Mouse (Mus musculus): ENCODE data around the gene Ift80. TPM values are rescaled to one million over a fixed set of nuclear protein-coding genes. Genes with fewer than 3 reads are reported as not detected.

The Ift80 gene
- polyA plus RNA-seq, 1 experiment from 2014 or later = 8.0 TPM

GRCm38 (mm10) chr3:68975533-68976490, 28.6 kb downstream of the Ift80 start:
- no peak overlapping the region for H3K27ac ChIP-seq (ENCODE audit: low read depth, low read length)
- no peak overlapping the region for H3K4me3 ChIP-seq (ENCODE audit: low read depth, low read length)
- no peak overlapping the region for H3K4me2 ChIP-seq (ENCODE audit: low read depth, low read length)
- no peaks in the 10 kb centered on the region for H3K9me3 ChIP-seq (ENCODE audit: control insufficient read depth, low read length)
- H3K4me1 ChIP-seq (ENCODE audit: control insufficient read depth, insufficient read depth, low read length) = no peaks in the 10 kb centered on the region
- 64% methylated on average over 9 of the region's 9 CpGs for WGBS
- H3K27me3 ChIP-seq (ENCODE audit: control insufficient read depth, insufficient read depth, low read length) = no peaks in the 10 kb centered on the region
- no peaks in the 10 kb centered on the region for H3K36me3 ChIP-seq (ENCODE audit: control insufficient read depth, insufficient read depth, low read length)
- ATAC-seq (ENCODE audit: low read depth) = no peak
- no peak overlapping the region for H3K9ac ChIP-seq (replicated peaks; ENCODE audit: low read depth, low read length)

DNA sequence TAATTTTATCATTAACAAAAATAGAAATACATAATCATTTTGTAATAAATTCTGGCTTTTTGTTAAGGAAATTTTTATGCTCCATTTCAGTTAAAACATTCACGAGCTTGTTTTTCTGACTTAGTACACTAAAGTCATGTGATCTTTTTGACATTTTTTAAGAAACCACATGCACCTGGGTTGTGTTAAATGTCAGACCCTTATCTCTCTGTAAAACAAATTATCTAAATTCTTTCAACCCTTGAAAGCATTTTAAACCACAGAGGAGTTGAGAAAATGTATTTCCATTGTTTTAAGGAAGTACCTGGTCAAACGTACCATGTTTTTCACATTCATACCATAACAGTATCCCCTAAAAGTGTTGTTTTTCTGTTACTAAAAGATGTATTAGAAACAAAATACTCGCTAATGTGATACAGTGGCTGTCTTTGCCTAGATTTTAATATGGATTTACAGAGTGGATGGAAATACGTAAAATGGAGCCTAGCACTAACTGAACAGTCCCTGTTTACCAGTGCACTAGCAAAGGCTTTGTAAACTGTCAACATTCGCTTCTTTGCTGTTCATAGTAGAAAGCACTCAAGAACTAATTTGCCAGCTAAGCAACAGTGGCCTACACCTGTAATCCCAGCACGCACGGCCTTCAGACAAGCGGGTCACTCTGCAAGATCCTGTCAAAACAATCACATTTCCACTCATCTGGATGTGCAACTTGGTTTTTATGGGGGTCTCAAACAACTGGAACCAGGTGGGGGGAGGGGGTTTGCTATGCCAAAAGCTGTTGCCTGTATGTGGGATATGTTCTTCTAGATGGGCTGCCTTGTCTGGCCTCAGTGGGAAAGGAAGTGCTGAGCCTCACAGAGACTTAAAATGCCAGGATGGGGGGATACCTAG, 29.5 kb downstream of the Ift80 start:
- Histone ChIP-seq H3K27ac (ENCODE audit: low read depth, low read length) (no peak overlapping the region), H3K36me3 (ENCODE audit: control insufficient read depth, insufficient read depth, low read length) (no peaks in the 10 kb centered on the region), H3K9me3 (ENCODE audit: control insufficient read depth, low read length) (no peaks in the 10 kb centered on the region), H3K9ac (replicated peaks; ENCODE audit: low read depth, low read length) (no peak overlapping the region), H3K4me2 (ENCODE audit: low read depth, low read length) (no peak overlapping the region), H3K4me1 (ENCODE audit: control insufficient read depth, insufficient read depth, low read length) (no peaks in the 10 kb centered on the region), H3K27me3 (ENCODE audit: control insufficient read depth, insufficient read depth, low read length) (no peaks in the 10 kb centered on the region), H3K4me3 (ENCODE audit: low read depth, low read length) (no peak overlapping the region)
- 95% methylated on average over 8 of the region's 8 CpGs for WGBS
- no peak for ATAC-seq (ENCODE audit: low read depth)

DNA sequence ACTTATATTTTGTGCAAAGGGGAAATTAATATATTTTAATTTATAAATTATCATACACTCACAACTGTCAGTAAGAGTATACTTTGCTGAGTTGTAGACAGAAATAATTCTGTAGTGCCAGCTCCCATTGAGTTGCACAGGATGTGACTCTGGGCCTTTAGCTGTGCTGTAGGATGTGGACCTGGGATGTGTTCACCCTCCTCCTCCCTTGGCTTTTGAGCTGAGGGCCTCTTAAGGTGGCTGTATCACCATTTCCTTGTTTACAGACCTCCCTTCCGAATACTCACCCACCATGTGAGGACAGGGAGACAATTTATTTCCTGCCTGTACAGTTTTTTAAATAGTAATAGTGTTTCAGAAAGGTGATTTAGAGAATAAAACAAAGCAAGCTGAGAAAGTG, 30.8 kb downstream of the Ift80 start:
- H3K36me3 ChIP-seq (ENCODE audit: control insufficient read depth, insufficient read depth, low read length) = no peaks in the 10 kb centered on the region
- no peak overlapping the region for H3K9ac ChIP-seq (replicated peaks; ENCODE audit: low read depth, low read length)
- no peak overlapping the region for H3K27ac ChIP-seq (ENCODE audit: low read depth, low read length)
- WGBS = 77% methylated on average over 1 of the region's 1 CpGs
- H3K27me3 ChIP-seq (ENCODE audit: control insufficient read depth, insufficient read depth, low read length) = no peaks in the 10 kb centered on the region
- no peaks in the 10 kb centered on the region for H3K9me3 ChIP-seq (ENCODE audit: control insufficient read depth, low read length)
- no peaks in the 10 kb centered on the region for H3K4me1 ChIP-seq (ENCODE audit: control insufficient read depth, insufficient read depth, low read length)
- ATAC-seq (ENCODE audit: low read depth) = no peak
- H3K4me3 ChIP-seq (ENCODE audit: low read depth, low read length) = no peak overlapping the region
- H3K4me2 ChIP-seq (ENCODE audit: low read depth, low read length) = no peak overlapping the region

- no peaks in the 10 kb centered on the region for H3K27me3 ChIP-seq (ENCODE audit: control insufficient read depth, insufficient read depth, low read length)
- H3K4me2 ChIP-seq (ENCODE audit: low read depth, low read length) = no peak overlapping the region
- 93% methylated on average over 3 of the region's 3 CpGs for WGBS
- H3K36me3 ChIP-seq (ENCODE audit: control insufficient read depth, insufficient read depth, low read length) = peaks cover 19% of the 10 kb centered on the region; the same call in 1 of the 2 replicates
- ATAC-seq (ENCODE audit: low read depth) = no peak
- H3K27ac ChIP-seq (ENCODE audit: low read depth, low read length) = no peak overlapping the region
- H3K9me3 ChIP-seq (ENCODE audit: control insufficient read depth, low read length) = no peaks in the 10 kb centered on the region
- no peak overlapping the region for H3K9ac ChIP-seq (replicated peaks; ENCODE audit: low read depth, low read length)
- H3K4me1 ChIP-seq (ENCODE audit: control insufficient read depth, insufficient read depth, low read length) = no peaks in the 10 kb centered on the region
- no peak overlapping the region for H3K4me3 ChIP-seq (ENCODE audit: low read depth, low read length)
Observed at GRCm38 (mm10) chr3:68969091-68969590, 35.2 kb downstream of the Ift80 start.

- H3K9me3 ChIP-seq (ENCODE audit: control insufficient read depth, low read length) = no peaks in the 10 kb centered on the region
- H3K27ac ChIP-seq (ENCODE audit: low read depth, low read length) = no peak overlapping the region
- H3K4me3 ChIP-seq (ENCODE audit: low read depth, low read length) = no peak overlapping the region
- no peak overlapping the region for H3K9ac ChIP-seq (replicated peaks; ENCODE audit: low read depth, low read length)
- H3K4me2 ChIP-seq (ENCODE audit: low read depth, low read length) = no peak overlapping the region
- H3K27me3 ChIP-seq (ENCODE audit: control insufficient read depth, insufficient read depth, low read length) = no peaks in the 10 kb centered on the region
- ATAC-seq (ENCODE audit: low read depth) = no peak
- WGBS = 95% methylated on average over 6 of the region's 6 CpGs
- no peaks in the 10 kb centered on the region for H3K4me1 ChIP-seq (ENCODE audit: control insufficient read depth, insufficient read depth, low read length)
- peaks cover 19% of the 10 kb centered on the region; the same call in 1 of the 2 replicates for H3K36me3 ChIP-seq (ENCODE audit: control insufficient read depth, insufficient read depth, low read length)
Observed at GRCm38 (mm10) chr3:68967404-68967803, 37.0 kb downstream of the Ift80 start.

- Histone ChIP-seq H3K4me3 (ENCODE audit: low read depth, low read length) (no peak overlapping the region), H3K9me3 (ENCODE audit: control insufficient read depth, low read length) (no peaks in the 10 kb centered on the region), H3K27ac (ENCODE audit: low read depth, low read length) (no peak overlapping the region), H3K4me1 (ENCODE audit: control insufficient read depth, insufficient read depth, low read length) (no peaks in the 10 kb centered on the region), H3K4me2 (ENCODE audit: low read depth, low read length) (no peak overlapping the region), H3K36me3 (ENCODE audit: control insufficient read depth, insufficient read depth, low read length) (peaks cover 19% of the 10 kb centered on the region; the same call in 1 of the 2 replicates), H3K27me3 (ENCODE audit: control insufficient read depth, insufficient read depth, low read length) (no peaks in the 10 kb centered on the region), H3K9ac (replicated peaks; ENCODE audit: low read depth, low read length) (no peak overlapping the region)
- WGBS = 95% methylated on average over 6 of the region's 6 CpGs
- no peak for ATAC-seq (ENCODE audit: low read depth)
Observed at GRCm38 (mm10) chr3:68966527-68967285, 37.7 kb downstream of the Ift80 start.

DNA sequence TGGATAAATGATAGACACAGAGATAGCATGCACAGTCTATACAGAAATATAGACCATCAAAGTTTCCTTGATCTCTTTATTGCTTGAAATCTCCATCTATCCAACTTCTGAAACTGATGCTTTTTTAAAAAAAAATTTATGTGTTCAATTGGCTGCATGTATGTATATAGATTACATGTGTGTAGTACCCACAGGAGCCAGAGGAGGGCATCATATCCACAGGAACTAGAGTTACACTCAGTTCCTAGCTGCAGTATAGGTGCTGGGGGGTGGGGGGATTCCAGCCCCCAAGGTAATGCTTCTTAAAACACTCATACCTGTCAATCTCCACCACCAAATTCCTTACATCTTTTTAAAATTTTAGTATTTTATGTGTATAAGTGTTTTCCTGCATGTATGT, 39.7 kb downstream of the Ift80 start:
- Histone ChIP-seq H3K27me3 (ENCODE audit: control insufficient read depth, insufficient read depth, low read length) (no peaks in the 10 kb centered on the region), H3K27ac (ENCODE audit: low read depth, low read length) (no peak overlapping the region), H3K36me3 (ENCODE audit: control insufficient read depth, insufficient read depth, low read length) (peaks cover 19% of the 10 kb centered on the region; the same call in 1 of the 2 replicates), H3K9ac (replicated peaks; ENCODE audit: low read depth, low read length) (no peak overlapping the region), H3K9me3 (ENCODE audit: control insufficient read depth, low read length) (no peaks in the 10 kb centered on the region), H3K4me3 (ENCODE audit: low read depth, low read length) (no peak overlapping the region), H3K4me2 (ENCODE audit: low read depth, low read length) (no peak overlapping the region), H3K4me1 (ENCODE audit: control insufficient read depth, insufficient read depth, low read length) (no peaks in the 10 kb centered on the region)
- ATAC-seq (ENCODE audit: low read depth) = no peak

GRCm38 (mm10) chr3:68957413-68957812, 47.0 kb downstream of the Ift80 start:
- H3K27me3 ChIP-seq (ENCODE audit: control insufficient read depth, insufficient read depth, low read length) = no peaks in the 10 kb centered on the region

More at GRCm38 (mm10) chr3:68957413-68957812, 47.0 kb downstream of the Ift80 start:
- H3K4me3 ChIP-seq (ENCODE audit: low read depth, low read length) = no peak overlapping the region
- H3K9ac ChIP-seq (replicated peaks; ENCODE audit: low read depth, low read length) = no peak overlapping the region
- H3K27ac ChIP-seq (ENCODE audit: low read depth, low read length) = no peak overlapping the region
- 83% methylated on average over 3 of the region's 3 CpGs for WGBS
- no peaks in the 10 kb centered on the region; the same call in 1 of the 2 replicates for H3K36me3 ChIP-seq (ENCODE audit: control insufficient read depth, insufficient read depth, low read length)
- ATAC-seq (ENCODE audit: low read depth) = no peak
- no peaks in the 10 kb centered on the region for H3K9me3 ChIP-seq (ENCODE audit: control insufficient read depth, low read length)
- no peak overlapping the region for H3K4me2 ChIP-seq (ENCODE audit: low read depth, low read length)
- no peaks in the 10 kb centered on the region for H3K4me1 ChIP-seq (ENCODE audit: control insufficient read depth, insufficient read depth, low read length)
